Mouse (Mus musculus): ENCODE data around the gene Ccdc169. TPM values are rescaled to one million over a fixed set of nuclear protein-coding genes. Genes with fewer than 3 reads are reported as not detected.
"Not testable (repeated sequence)": the region's sequence is repeated elsewhere in the genome, so short reads cannot be mapped to it uniquely, and the experiment has no call there.

Ccdc169 gene
- total RNA-seq, 2 experiments from 2014 or later = 0.15 to 0.27 TPM

GRCm38 (mm10) chr3:55181766-55182165, 44.6 kb downstream of the Ccdc169 start, which contains the start of gene Sohlh2:
Gene Sohlh2, plus strand, starts transcription at chr3:55182028.
- no peak for DNase-seq (ENCODE audit: low spot score in 2 of 2)
- intact Hi-C loops (cut with DNase I) = no loop called here

- intact Hi-C loops (cut with DNase I) = no loop called here
- no peak for DNase-seq (ENCODE audit: low spot score in 2 of 2)
Observed at GRCm38 (mm10) chr3:55191668-55192067, 54.5 kb downstream of the Ccdc169 start.

GRCm38 (mm10) chr3:55193351-55193750, 56.2 kb downstream of the Ccdc169 start:
- intact Hi-C loops (cut with DNase I) = no loop called here

GRCm38 (mm10) chr3:55194792-55195191, 57.7 kb downstream of the Ccdc169 start:
- intact Hi-C loops (cut with DNase I) = no loop called here
- DNase-seq (ENCODE audit: low spot score in 2 of 2) = no peak

More at GRCm38 (mm10) chr3:55193351-55193750, 56.2 kb downstream of the Ccdc169 start:
- DNase-seq (ENCODE audit: low spot score in 2 of 2) = no peak

GRCm38 (mm10) chr3:55195581-55196327, 58.6 kb downstream of the Ccdc169 start:
- no peak for DNase-seq (ENCODE audit: low spot score in 2 of 2)
- intact Hi-C loops (cut with DNase I) = no loop called here

- DNase-seq (ENCODE audit: low spot score in 2 of 2) = no peak
- intact Hi-C loops (cut with DNase I) = no loop called here
Observed at GRCm38 (mm10) chr3:55196328-55196710, 59.2 kb downstream of the Ccdc169 start.

GRCm38 (mm10) chr3:55203621-55204020, 66.5 kb downstream of the Ccdc169 start:
- intact Hi-C loops (cut with DNase I); DNase-seq (ENCODE audit: low spot score in 2 of 2): not testable (repeated sequence)

GRCm38 (mm10) chr3:55206413-55206812, 69.3 kb downstream of the Ccdc169 start:
- intact Hi-C loops (cut with DNase I) = no loop called here
- no peak for DNase-seq (ENCODE audit: low spot score in 2 of 2)

- intact Hi-C loops (cut with DNase I) = no loop called here
- DNase-seq (ENCODE audit: low spot score in 2 of 2) = no peak
Observed at GRCm38 (mm10) chr3:55207665-55208064, 70.5 kb downstream of the Ccdc169 start.

- intact Hi-C loops (cut with DNase I) = no loop called here
- DNase-seq (ENCODE audit: low spot score in 2 of 2) = no peak
Observed at GRCm38 (mm10) chr3:55212254-55212653, 75.1 kb downstream of the Ccdc169 start.

GRCm38 (mm10) chr3:55213785-55214184, 76.6 kb downstream of the Ccdc169 start:
- intact Hi-C loops (cut with DNase I) = no loop called here
- no peak for DNase-seq (ENCODE audit: low spot score in 2 of 2)

GRCm38 (mm10) chr3:55214413-55214812, 77.3 kb downstream of the Ccdc169 start:
- intact Hi-C loops (cut with DNase I) = no loop called here
- DNase-seq (ENCODE audit: low spot score in 2 of 2) = no peak

- DNase-seq (ENCODE audit: low spot score in 2 of 2) = no peak
- intact Hi-C loops (cut with DNase I) = no loop called here
Observed at GRCm38 (mm10) chr3:55222502-55222901, 85.4 kb downstream of the Ccdc169 start.

Small RNA genes within 50 kb of the gene (microRNA-seq; reads per million reads assigned to microRNA genes)
- not detected for gene Gm22029

Other genes with a start within 250 kb of the Ccdc169 start
- gene Sertm1, start 221.5 kb upstream of the Ccdc169 start, total RNA-seq (2021) = 10 to 100 TPM; 29.6 to 32.5 TPM
- 1 to 10 TPM; 1.7 to 1.9 TPM for gene Ccna1, start 81.8 kb upstream of the Ccdc169 start, total RNA-seq (2021)
- gene Spg20, start 25.2 kb upstream of the Ccdc169 start, total RNA-seq (2021) = 10 to 100 TPM; 26.1 to 34.3 TPM
- gene Sohlh2, start 44.7 kb downstream of the Ccdc169 start, total RNA-seq (2021) = not detected
- gene Dclk1, start 105.0 kb downstream of the Ccdc169 start, total RNA-seq (2021) = 100 to 1,000 TPM; 877 to 948 TPM

Measured in left cerebral cortex, postnatal 36 days (tissue).